Mouse (Mus musculus): ENCODE results near the gene Dnajc17. TPM values are rescaled to one million over a fixed set of nuclear protein-coding genes. Genes with fewer than 3 reads are reported as not detected.

Gene Dnajc17
- polyA plus RNA-seq, 1 experiment from 2014 or later: 17.8 TPM

DNA sequence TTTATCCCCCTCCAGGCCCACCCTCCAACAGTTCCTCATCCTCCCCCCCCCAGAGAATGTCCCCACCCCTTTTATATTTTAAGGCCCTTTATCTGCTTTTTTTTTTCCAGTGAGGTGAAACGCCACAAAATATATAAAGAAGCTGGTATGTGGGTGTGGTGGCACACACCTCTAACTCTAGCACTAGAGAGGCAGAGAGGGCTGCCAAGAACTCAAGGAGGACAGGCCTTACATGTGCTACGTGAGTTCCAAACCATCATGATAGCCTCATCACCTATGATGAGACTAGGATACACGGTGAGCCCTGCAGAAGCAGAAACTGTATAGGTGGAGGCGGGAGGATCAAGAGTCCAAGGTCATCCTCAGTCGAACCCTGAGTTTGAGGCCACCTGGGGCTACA lies 17.6 kb downstream of the Dnajc17 start:
- DNase-seq (ENCODE audit: low spot score) (no peak), ATAC-seq (replicated peaks; ENCODE audit: low FRiP score, low TSS enrichment, low read depth) (no peak)
- H3K27me3 ChIP-seq (replicated peaks; ENCODE audit: control insufficient read depth, insufficient read depth, low read length): no peaks in the 10 kb centered on the region
- no peaks in the 10 kb centered on the region for H3K9me3 ChIP-seq (ENCODE audit: control insufficient read depth, low read length)
- H3K27ac ChIP-seq (ENCODE audit: low read depth): no peak overlapping the region
- H3K9ac ChIP-seq (ENCODE audit: low read length): no peak overlapping the region
- H3K4me3 ChIP-seq (ENCODE audit: low read depth, low read length): no peak overlapping the region
- H3K4me2 ChIP-seq (ENCODE audit: low read length): no peak overlapping the region
- peaks cover 3% of the 10 kb centered on the region; the same call in 1 of the 2 replicates for H3K4me1 ChIP-seq (replicated peaks; ENCODE audit: control insufficient read depth, insufficient read depth, low read length)
- WGBS: 80% methylated on average over 5 of the region's 5 CpGs
- no peaks in the 10 kb centered on the region for H3K36me3 ChIP-seq (ENCODE audit: control insufficient read depth, insufficient read depth, low read length)

DNA sequence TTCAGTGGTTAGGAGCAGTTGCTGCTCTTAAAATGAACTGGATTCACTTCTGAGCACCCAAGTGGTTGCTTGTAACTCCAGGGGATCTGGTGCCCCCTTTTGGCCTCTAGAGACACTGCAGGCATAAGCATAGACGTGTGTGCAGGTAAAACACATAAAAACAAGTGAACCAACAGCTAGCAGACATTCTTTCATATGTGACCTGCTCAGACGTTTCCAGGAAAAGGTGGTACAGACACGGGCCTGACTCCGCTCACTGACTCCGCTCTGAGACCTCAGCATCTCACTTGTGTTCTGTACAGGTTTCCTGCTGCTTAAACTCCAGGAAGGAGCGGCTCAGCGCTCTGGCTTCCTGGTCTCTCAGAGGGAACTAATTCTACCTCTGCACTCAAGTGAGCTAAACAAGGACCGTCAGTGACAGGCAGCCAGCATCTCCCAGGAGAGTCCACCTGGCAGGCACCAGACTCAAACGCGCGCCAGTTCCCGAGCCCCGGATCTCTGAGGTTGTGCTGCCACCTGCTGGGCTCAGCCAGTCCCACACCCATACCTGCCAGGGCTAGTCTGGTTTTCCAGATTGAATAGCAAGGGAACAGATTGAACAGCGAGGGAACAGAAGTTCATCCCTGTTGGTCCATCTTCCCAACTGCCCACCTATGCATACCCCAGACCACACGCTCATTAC lies 19.4 kb downstream of the Dnajc17 start:
- no peak overlapping the region for H3K27ac ChIP-seq (ENCODE audit: low read depth)
- no peak overlapping the region for H3K9ac ChIP-seq (ENCODE audit: low read length)

DNA sequence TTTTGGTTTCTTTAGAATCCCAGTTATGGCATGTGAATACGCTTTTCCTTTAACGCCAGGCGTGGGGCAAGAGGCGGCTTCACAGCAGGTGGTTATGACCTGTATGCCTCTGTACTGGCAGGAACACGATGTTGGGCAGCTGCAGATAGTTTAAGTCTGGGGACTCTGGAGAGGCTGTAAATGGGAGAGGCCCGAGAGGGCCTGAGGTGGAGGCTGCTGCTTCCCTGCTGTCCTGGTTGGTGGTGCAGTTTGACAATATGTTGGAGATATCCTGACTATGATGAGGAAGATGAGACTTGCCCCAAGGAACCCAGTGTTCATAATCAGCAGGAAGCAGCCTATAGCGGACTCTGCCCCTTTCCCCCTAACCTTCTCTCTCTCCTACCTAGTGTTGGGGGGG lies 25.7 kb downstream of the Dnajc17 start:
- no peaks in the 10 kb centered on the region for H3K4me1 ChIP-seq (replicated peaks; ENCODE audit: control insufficient read depth, insufficient read depth, low read length)
- no peak overlapping the region for H3K9ac ChIP-seq (ENCODE audit: low read length)
- no peaks in the 10 kb centered on the region for H3K9me3 ChIP-seq (ENCODE audit: control insufficient read depth, low read length)
- H3K27me3 ChIP-seq (replicated peaks; ENCODE audit: control insufficient read depth, insufficient read depth, low read length): no peaks in the 10 kb centered on the region
- no peak overlapping the region for H3K4me3 ChIP-seq (ENCODE audit: low read depth, low read length)
- H3K4me2 ChIP-seq (ENCODE audit: low read length): no peak overlapping the region
- DNase-seq (ENCODE audit: low spot score) (no peak), ATAC-seq (replicated peaks; ENCODE audit: low FRiP score, low TSS enrichment, low read depth) (no peak)
- no peak overlapping the region for H3K27ac ChIP-seq (ENCODE audit: low read depth)
- H3K36me3 ChIP-seq (ENCODE audit: control insufficient read depth, insufficient read depth, low read length): peaks cover 39% of the 10 kb centered on the region
- 86% methylated on average over 7 of the region's 7 CpGs for WGBS

More for the DNA sequence above, 19.4 kb downstream of the Dnajc17 start:
- Histone ChIP-seq H3K4me2 (ENCODE audit: low read length) (peak overlapping the region; percentile 63), H3K36me3 (ENCODE audit: control insufficient read depth, insufficient read depth, low read length) (peaks cover 6% of the 10 kb centered on the region), H3K4me1 (replicated peaks; ENCODE audit: control insufficient read depth, insufficient read depth, low read length) (peaks cover 3% of the 10 kb centered on the region; the same call in 1 of the 2 replicates), H3K9me3 (ENCODE audit: control insufficient read depth, low read length) (no peaks in the 10 kb centered on the region), H3K27me3 (replicated peaks; ENCODE audit: control insufficient read depth, insufficient read depth, low read length) (no peaks in the 10 kb centered on the region), H3K4me3 (ENCODE audit: low read depth, low read length) (peak overlapping the region; percentile 23)
- DNase-seq (ENCODE audit: low spot score) (peak; percentile 98), ATAC-seq (replicated peaks; ENCODE audit: low FRiP score, low TSS enrichment, low read depth) (peak; percentile 84)
- WGBS: 6% methylated on average over 15 of the region's 15 CpGs

DNA sequence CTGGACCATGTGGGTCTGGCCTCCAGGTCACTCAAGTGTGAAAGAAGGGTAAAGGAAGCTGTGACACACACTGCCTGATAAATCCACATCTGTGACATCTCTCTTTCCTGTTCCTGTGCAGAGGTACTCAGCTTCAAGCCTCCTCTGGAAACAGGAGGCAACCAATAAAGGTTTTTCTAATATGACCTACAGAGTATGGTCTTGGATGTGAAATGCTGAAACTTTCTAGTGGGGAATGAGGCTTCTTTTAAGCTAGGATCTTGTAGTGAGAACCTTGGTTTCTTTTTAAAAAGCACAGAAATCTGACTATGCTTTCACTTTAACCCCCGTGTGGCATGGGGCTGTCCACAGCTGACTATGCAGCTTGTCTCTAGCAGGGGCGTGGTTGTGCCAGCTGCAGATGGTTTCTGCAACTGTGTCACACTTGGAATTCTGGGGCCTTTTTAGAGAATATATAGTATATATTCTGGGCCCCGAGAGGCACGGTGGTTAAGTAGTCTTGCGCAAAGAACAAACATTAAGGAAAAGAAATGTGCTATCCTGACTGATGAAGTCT lies 31.1 kb downstream of the Dnajc17 start:
- no peak overlapping the region for H3K4me3 ChIP-seq (ENCODE audit: low read depth, low read length)
- no peak overlapping the region for H3K27ac ChIP-seq (ENCODE audit: low read depth)
- no peak overlapping the region for H3K4me2 ChIP-seq (ENCODE audit: low read length)
- WGBS: 87% methylated on average over 5 of the region's 5 CpGs
- no peak overlapping the region for H3K9ac ChIP-seq (ENCODE audit: low read length)
- no peaks in the 10 kb centered on the region for H3K27me3 ChIP-seq (replicated peaks; ENCODE audit: control insufficient read depth, insufficient read depth, low read length)
- no peak for DNase-seq (ENCODE audit: low spot score)
- H3K9me3 ChIP-seq (ENCODE audit: control insufficient read depth, low read length): no peaks in the 10 kb centered on the region
- ATAC-seq (replicated peaks; ENCODE audit: low FRiP score, low TSS enrichment, low read depth): no peak
- peaks cover 31% of the 10 kb centered on the region for H3K36me3 ChIP-seq (ENCODE audit: control insufficient read depth, insufficient read depth, low read length)
- H3K4me1 ChIP-seq (replicated peaks; ENCODE audit: control insufficient read depth, insufficient read depth, low read length): peaks cover 13% of the 10 kb centered on the region

DNA sequence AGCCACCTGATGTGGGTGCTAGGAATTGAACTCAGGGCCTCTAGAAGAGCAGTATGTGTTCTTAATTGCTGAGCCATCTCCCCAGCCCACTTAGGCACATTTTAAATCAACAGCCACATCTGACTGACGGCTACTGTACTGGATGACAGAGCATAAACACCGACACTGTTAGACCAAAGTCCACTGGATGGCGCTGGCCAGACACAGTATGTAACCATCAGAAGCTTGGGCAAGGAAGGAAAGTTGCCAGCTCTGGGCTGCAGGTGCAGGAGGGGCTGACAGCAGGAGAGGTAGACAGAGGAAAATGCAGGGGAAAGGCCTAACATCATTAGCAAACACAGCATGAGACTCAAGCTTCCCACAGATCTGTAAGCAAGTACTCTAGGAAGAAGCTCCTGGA lies 31.8 kb downstream of the Dnajc17 start:
- Histone ChIP-seq H3K27me3 (replicated peaks; ENCODE audit: control insufficient read depth, insufficient read depth, low read length) (no peaks in the 10 kb centered on the region), H3K4me1 (replicated peaks; ENCODE audit: control insufficient read depth, insufficient read depth, low read length) (peaks cover 13% of the 10 kb centered on the region), H3K4me2 (ENCODE audit: low read length) (no peak overlapping the region), H3K9me3 (ENCODE audit: control insufficient read depth, low read length) (no peaks in the 10 kb centered on the region), H3K27ac (ENCODE audit: low read depth) (no peak overlapping the region), H3K4me3 (ENCODE audit: low read depth, low read length) (no peak overlapping the region), H3K9ac (ENCODE audit: low read length) (no peak overlapping the region), H3K36me3 (ENCODE audit: control insufficient read depth, insufficient read depth, low read length) (peaks cover 31% of the 10 kb centered on the region)
- ATAC-seq (replicated peaks; ENCODE audit: low FRiP score, low TSS enrichment, low read depth): no peak
- 57% methylated on average over 3 of the region's 3 CpGs for WGBS
- DNase-seq (ENCODE audit: low spot score): no peak

DNA sequence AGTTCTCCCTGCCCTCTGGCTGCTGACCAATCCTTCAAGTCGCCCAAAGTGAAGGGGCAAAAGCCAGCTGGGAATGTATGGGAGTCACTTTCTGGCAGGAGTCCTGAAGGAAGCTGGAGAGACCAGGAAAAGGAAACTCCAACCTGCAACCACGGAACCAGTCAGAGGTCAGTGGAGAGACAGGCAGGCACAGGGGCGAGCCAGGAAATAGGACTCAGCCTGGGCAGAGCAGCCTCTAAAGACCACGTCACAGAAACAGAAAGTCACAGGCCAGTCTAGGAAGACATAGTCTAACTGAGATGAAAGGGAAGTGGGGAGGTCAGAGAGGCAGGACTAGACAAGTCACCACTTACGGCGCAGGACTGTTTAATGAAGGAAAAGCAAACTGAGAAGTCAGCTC lies 33.0 kb downstream of the Dnajc17 start:
- no peak overlapping the region for H3K4me2 ChIP-seq (ENCODE audit: low read length)
- no peak overlapping the region for H3K4me3 ChIP-seq (ENCODE audit: low read depth, low read length)
- peaks cover 13% of the 10 kb centered on the region for H3K4me1 ChIP-seq (replicated peaks; ENCODE audit: control insufficient read depth, insufficient read depth, low read length)
- H3K9ac ChIP-seq (ENCODE audit: low read length): no peak overlapping the region
- DNase-seq (ENCODE audit: low spot score) (no peak), ATAC-seq (replicated peaks; ENCODE audit: low FRiP score, low TSS enrichment, low read depth) (no peak)
- H3K27ac ChIP-seq (ENCODE audit: low read depth): no peak overlapping the region
- no peaks in the 10 kb centered on the region for H3K9me3 ChIP-seq (ENCODE audit: control insufficient read depth, low read length)
- H3K27me3 ChIP-seq (replicated peaks; ENCODE audit: control insufficient read depth, insufficient read depth, low read length): no peaks in the 10 kb centered on the region
- H3K36me3 ChIP-seq (ENCODE audit: control insufficient read depth, insufficient read depth, low read length): peaks cover 27% of the 10 kb centered on the region
- 63% methylated on average over 6 of the region's 6 CpGs for WGBS

DNA sequence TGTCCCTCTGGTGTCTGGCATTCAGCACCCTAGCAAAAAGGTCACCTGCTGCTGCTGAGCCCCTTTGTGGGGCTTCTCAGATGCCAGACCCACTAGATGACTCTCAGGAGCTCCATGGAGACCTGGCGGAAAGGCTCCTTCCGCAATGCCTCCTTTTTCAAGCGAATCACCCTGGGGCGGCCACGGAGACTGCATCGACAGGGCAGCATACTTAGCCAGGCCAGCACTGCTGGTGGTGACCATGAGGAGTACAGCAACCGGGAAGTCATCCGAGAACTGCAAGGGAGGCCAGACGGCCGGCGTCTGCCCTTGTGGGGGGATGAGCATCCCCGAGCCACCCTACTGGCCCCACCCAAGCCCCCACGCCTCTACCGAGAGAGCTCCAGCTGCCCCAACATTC lies 33.7 kb downstream of the Dnajc17 start:
- Histone ChIP-seq H3K4me1 (replicated peaks; ENCODE audit: control insufficient read depth, insufficient read depth, low read length) (peaks cover 13% of the 10 kb centered on the region), H3K9me3 (ENCODE audit: control insufficient read depth, low read length) (no peaks in the 10 kb centered on the region), H3K9ac (ENCODE audit: low read length) (no peak overlapping the region), H3K4me2 (ENCODE audit: low read length) (no peak overlapping the region), H3K4me3 (ENCODE audit: low read depth, low read length) (no peak overlapping the region), H3K27me3 (replicated peaks; ENCODE audit: control insufficient read depth, insufficient read depth, low read length) (no peaks in the 10 kb centered on the region), H3K36me3 (ENCODE audit: control insufficient read depth, insufficient read depth, low read length) (peaks cover 19% of the 10 kb centered on the region), H3K27ac (ENCODE audit: low read depth) (no peak overlapping the region)
- DNase-seq (ENCODE audit: low spot score) (no peak), ATAC-seq (replicated peaks; ENCODE audit: low FRiP score, low TSS enrichment, low read depth) (no peak)
- 63% methylated on average over 14 of the region's 14 CpGs for WGBS

DNA sequence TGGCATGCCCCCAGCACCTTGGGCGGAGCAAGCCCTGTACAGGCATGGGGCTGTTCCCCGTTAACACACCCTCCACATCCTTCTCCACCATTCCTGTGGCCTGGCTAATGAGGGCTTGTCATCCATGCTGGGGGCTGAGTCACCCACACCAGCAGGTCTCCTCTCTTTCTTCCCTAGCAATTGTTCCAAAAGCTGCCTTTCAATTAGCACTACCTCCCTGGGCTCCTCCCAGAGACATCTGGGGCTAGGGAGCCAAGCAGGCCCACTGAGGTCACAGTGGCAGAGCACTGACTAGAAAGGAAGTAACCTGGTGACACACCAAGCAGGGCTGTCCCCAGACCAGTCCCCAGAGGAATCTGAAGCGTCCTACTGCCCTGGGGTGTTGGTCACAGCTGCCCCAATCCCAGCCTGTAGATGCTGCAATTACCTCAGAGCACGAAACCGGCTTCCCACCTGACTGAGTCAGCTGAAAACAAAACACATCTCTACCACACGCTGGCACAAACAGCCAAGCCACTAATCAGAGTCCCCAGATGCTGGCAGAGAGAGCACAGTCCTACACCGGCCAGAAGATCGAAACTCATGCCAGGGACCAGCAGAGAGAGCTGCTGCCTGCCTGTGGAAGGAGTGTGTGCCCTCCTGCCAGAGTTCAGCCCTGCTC lies 34.5 kb downstream of the Dnajc17 start, which contains the start of gene Gm14137:
Gene Gm14137, plus strand, starts transcription at position 519 of the 661 bp plus-strand sequence.
- no peak within 1 kb of the TSS; the same call in 1 of the 2 replicates for H3K9ac ChIP-seq (ENCODE audit: low read length)
- peaks cover 12% of the 10 kb centered on the region; the same call in 1 of the 2 replicates for H3K36me3 ChIP-seq (ENCODE audit: control insufficient read depth, insufficient read depth, low read length)
- H3K9me3 ChIP-seq (ENCODE audit: control insufficient read depth, low read length): no peaks in the 10 kb centered on the region
- H3K4me3 ChIP-seq (ENCODE audit: low read depth, low read length): no peak within 1 kb of the TSS
- no peaks in the 10 kb centered on the region for H3K27me3 ChIP-seq (replicated peaks; ENCODE audit: control insufficient read depth, insufficient read depth, low read length)
- DNase-seq (ENCODE audit: low spot score) (no peak), ATAC-seq (replicated peaks; ENCODE audit: low FRiP score, low TSS enrichment, low read depth) (no peak)
- 63% methylated on average over 8 of the region's 8 CpGs for WGBS
- no peak within 1 kb of the TSS for H3K27ac ChIP-seq (ENCODE audit: low read depth)
- peak within 1 kb of the TSS; percentile 38 for H3K4me2 ChIP-seq (ENCODE audit: low read length)
- peaks cover 13% of the 10 kb centered on the region for H3K4me1 ChIP-seq (replicated peaks; ENCODE audit: control insufficient read depth, insufficient read depth, low read length)

Data from intestine, embryonic 14.5 days (tissue).